Mouse (Mus musculus): ENCODE data around the gene Itga4.

DNA sequence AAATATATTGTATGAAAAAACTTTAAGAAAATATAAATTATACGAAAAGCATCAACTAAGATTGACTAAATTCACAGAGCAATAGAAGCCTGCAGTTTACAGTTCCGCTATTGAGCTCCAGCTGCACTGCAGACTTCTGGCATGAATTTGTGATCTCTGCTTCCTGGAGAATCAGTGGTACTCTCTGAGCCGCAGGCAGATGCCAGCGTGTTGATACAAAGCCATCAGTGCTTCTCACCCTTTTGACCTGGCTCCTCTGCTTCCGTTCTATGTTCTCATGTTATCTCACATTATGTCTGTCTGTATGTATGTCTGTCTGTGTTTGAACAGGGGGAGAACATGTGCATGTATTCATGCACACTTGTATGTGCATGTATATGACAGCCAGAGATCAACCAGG, 6.9 kb upstream of the Itga4 start:
- TF ChIP-seq RAD21 (IDR thresholded peaks at IDR 0.05; ENCODE audit: low read depth, low read length) (no peak), CTCF (IDR thresholded peaks at IDR 0.05 in 2 of 3, conservative IDR thresholded peaks at IDR 0.05 in 1 of 3; ENCODE audit: control insufficient read depth in 1 of 3, insufficient read depth in 1 of 3, low read depth in 2 of 3, low read length in 3 of 3, poor library complexity in 1 of 3, severe bottlenecking in 1 of 3) (no peak), POLR2A (IDR thresholded peaks at IDR 0.05; ENCODE audit: control insufficient read depth in 1 of 2, insufficient read depth in 1 of 2, low read depth in 1 of 2, low read length in 2 of 2, poor library complexity in 1 of 2) (no peak), EP300 (IDR thresholded peaks at IDR 0.05; ENCODE audit: low read depth in 1 of 2, low read length in 2 of 2) (no peak), ZNF384 (IDR thresholded peaks at IDR 0.05; ENCODE audit: low read depth, low read length) (no peak)

Measured in MEL (cell line).